Mouse (Mus musculus) heart, postnatal 25 days (tissue): ENCODE results near the gene Rapgef3. TPM values are rescaled to one million over a fixed set of nuclear protein-coding genes. Genes with fewer than 3 reads are reported as not detected.

Experiments
- DNase-seq: peaks from one replicate; pipeline ENCODE4 v3.0.0; 2022; ENCODE audit warnings: low spot score
- intact Hi-C: fragments of 180-260 bp; cut with DNase I; formaldehyde crosslinking; loops from one replicate; pipeline ENCODE4 v1.15.1; 2025
- total RNA-seq, 2 experiments: library from RNA; stranded (reverse); gene quantifications; 2 replicates each; pipeline ENCODE4 v1.2.3; 2021

Rapgef3 gene
- total RNA-seq, 2 experiments from 2014 or later = 20.7 to 26.5 TPM

DNA sequence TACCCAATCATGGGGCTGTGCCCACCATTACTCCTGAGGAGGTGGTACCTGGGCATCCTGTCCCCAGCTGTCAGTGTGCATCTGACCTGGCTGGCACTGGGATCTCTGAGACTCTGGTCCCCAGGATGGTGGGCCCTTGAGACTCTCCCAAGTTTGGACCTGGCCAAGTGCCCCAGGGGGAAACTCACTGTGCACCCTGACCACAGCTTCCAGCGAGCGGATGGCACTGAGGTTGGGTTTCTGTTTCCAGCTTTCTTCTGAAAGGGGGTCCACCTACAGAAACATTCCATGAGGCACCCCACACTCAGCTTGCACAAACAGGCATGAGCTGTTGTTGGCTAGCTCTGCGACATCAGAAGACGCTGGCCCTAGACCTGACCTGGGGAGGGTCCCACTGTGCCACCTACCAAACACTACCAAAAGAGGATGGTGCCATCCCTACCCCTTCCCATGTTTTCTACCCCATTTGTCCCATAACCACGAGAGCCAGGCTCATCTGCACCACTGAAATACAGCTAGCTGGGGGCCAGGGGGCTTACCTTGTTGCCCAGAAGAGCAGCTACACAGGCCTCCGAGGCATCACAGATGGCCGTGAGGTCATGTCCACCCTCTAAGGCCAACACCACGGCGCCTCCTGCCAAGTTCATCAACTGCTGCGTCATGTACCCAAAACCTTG, 27.9 kb upstream of the Rapgef3 start:
- DNase-seq = no peak
- intact Hi-C loops = no loop called here

DNA sequence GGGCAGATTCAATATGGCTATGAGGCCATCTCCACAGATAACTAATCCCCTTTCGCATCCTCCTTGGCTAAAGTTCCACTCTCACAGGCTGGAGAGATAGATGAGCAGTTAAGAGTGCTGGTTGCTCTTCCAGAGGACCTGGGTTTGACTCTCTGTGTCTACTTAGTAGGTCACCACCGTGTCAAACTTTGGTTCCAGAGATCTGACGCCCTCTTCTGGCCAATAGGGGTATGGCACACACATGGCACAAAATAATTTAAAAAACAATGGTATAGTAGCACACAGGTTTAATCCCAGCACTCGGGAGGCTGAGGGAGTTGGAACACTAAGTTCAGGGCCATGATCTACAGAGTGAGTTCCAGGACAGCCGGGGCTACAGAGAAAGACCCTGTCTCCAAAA, 26.5 kb upstream of the Rapgef3 start:
- DNase-seq = no peak
- intact Hi-C loops = loop anchor here (5.0 kb wide), 1 partner anchor 158 kb away; no protein-coding TSS in a partner anchor

DNA sequence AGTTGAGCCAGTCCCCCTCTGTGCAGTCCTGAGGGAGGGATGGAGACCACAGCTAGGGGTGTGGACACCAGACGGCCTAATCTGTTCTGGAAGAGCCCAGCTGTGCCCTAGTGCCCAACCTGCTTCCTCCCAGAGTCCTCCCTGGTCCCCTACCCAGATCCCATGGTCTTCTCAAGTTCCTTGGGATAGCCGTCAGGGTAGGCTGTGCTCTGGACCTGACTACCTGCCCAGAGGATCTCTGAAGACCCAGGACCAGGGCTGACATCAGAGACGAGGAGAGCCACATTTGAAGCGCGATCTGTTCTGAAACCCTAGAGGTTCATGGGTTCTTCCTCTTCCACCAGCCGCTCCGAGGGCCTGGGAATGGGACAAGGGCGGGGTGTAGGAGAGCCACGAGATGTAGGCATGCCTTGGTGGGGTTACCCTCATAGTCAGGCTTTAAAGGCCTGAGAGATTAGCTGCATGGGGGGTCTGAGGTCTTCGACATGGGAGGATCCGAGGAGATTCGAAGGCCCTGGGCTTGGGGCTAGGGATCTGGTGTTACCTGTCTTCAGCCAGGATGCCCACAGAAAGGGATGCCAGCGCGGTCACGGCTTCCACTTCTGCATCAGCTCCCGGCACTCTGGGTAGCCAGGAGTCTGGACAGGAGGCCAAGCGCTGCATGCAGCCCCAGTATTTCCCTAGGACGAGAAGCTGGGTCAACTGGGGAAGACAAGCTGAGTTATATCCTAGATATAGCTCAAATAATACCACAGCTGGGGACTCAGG, 25.8 kb upstream of the Rapgef3 start:
- intact Hi-C loops = loop anchor here (5.0 kb wide), 1 partner anchor 159 kb away; no protein-coding TSS in a partner anchor
- no peak for DNase-seq

DNA sequence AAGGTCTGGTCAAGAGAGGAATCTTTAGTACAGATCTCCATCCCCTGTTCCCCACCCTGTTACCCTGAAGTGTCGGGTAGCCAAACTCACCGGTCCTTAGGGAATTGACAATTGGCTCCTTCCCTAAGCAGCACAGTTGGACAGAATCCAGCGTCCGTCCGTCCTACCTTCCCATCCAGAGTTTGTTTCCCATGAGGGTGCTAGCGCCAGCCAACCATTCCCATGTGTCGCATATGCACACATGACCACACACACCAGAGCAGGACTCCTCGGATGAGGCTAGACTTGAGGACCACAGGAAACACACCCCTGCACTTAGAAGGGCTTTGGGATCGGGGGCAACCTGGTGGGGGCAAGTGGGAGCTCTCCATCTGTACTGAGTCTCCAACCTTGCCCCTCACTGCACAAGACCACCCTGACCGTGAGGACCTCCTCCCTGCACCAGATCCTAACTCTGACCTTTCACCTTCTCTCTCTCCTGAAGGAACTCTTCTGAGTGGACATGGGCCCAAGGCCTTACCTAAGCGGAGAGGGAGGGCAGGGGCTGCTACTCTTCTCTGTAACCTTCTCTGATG, 23.4 kb upstream of the Rapgef3 start:
- intact Hi-C loops = loop anchor here (5.0 kb wide), 1 partner anchor 161 kb away; no protein-coding TSS in a partner anchor
- no peak for DNase-seq

DNA sequence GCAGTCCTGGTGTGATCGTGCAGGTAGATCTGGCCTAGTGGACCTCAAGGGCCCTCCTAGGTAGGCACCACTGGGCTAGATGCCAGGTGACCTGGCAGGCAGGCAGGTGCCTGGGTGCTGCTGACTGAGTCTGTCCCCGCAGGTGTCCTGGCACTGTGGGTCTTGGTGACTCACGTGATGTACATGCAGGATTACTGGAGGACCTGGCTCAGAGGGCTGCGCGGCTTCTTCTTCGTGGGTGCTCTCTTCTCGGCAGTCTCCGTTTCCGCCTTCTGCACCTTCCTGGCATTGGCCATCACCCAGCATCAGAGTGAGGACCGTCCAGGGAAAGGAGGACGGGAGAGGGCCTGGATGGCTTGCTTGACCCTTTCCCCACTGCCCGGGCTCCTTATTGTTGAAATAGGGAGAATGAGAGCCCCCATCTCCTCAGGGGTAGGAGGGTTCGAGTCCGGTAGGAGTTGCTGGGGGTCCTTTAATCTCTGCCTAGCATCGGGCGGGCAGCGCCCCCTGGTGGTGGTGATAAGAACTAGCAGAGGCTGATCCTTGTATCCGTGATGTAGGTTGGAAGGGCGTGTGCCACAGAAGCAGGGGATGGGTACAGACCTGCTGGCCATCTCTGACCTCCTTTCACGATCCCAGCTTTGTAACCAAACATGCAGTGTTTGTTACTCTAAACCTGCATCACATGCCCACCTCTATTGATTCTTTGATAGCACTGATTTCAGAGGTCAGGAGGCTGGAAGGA, 22.2 kb upstream of the Rapgef3 start:
- DNase-seq = no peak
- intact Hi-C loops = loop anchor here (5.0 kb wide), 2 partner anchors 37 to 162 kb away; no protein-coding TSS in a partner anchor

DNA sequence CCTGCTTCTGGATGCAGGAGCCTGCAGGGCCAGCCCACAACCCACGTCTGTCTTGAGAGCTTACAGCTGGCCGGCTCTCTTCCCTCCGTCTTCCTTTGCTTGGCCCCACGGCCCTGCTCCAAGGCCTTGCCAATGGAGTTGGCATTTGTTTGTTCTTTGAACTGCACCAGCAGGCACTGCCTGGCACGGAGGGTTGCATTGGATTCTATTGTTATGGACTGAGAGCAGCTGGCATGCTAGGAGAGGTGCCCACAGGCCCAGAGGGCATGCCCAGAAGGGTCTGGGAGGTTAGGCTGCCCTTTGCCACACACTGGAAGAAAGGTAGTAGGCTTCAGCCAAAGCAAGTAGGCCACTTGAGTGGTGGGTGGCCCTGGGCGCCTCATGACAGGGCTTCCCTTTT, 21.0 kb upstream of the Rapgef3 start:
- no peak for DNase-seq
- intact Hi-C loops = loop anchor here (5.0 kb wide), 1 partner anchor 38 kb away; no protein-coding TSS in a partner anchor

DNA sequence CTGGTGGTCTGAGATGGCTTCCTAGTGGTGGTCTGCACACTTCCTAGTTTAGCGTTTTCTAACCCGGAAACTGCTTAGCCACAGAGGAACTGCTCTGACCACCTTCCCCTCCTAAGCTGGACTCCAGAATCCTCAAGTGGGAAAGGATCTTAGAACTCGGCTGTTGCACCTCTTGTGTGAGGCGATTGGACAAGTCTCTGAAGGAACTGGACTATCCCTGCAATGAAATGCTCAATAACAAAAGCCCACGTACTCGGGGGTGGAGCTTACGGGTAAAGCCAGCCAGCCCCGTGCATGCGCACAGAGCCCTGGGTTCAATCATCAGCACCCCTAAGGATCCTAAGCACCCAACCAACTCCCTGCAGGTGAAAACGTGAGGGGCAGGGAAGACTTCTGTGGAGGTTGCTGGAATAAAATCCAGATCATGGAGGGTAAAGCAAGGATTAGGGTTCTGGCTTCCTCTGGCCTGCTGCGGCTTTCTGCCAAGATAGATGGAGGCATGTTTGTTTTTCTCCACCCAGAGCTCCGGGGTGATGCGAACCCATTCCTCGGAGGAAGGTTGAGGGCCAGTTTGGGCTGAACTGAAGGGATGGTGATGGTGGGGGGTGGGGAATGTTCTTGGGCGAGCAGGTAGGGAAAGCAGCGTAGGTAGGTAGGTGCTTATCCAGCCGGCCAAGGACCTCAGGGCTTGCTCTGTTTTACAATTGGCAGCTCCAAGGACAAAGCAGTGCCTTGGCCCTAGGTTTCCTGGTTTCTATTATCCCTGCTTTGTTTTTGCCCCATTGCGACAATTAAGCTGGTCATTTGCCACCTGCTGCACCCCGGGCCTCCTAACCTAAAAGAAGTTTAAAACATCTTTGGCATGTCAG, 20.3 kb upstream of the Rapgef3 start:
- intact Hi-C loops = loop anchor here (5.0 kb wide), 1 partner anchor 39 kb away; no protein-coding TSS in a partner anchor
- DNase-seq = no peak

DNA sequence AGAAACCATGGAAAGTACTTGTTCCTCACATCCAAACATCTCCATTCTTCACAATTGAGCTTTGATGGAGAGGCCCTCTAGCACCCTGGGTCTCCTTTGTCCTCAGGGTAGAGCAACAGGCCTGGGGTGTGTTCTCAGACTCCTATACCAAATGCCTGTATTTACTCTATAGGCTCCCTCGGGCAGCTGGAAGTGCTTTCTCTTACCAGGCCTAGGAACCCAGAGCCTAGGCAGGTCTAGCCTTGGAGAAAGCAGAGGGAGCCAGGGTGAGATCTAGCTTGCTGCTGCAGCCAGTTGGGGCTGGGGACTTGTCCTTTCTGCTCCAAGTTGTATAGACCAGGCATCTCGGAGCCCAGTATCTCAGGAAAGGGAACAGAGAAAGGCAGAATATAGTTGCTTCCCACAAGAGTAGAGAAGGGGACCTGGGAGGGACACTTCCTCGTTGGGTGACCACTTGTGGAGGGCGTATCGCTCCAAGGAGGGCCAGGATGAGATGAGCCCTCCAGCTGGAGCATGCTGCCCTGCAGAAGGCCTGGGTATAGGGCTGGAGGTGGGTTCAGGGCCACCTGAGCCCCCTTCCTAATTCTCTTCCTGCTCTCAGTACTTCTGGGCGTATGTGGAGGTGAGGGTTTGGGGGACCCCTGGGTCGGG, 19.5 kb upstream of the Rapgef3 start:
- intact Hi-C loops = loop anchor here (5.0 kb wide), 1 partner anchor 40 kb away; no protein-coding TSS in a partner anchor

DNA sequence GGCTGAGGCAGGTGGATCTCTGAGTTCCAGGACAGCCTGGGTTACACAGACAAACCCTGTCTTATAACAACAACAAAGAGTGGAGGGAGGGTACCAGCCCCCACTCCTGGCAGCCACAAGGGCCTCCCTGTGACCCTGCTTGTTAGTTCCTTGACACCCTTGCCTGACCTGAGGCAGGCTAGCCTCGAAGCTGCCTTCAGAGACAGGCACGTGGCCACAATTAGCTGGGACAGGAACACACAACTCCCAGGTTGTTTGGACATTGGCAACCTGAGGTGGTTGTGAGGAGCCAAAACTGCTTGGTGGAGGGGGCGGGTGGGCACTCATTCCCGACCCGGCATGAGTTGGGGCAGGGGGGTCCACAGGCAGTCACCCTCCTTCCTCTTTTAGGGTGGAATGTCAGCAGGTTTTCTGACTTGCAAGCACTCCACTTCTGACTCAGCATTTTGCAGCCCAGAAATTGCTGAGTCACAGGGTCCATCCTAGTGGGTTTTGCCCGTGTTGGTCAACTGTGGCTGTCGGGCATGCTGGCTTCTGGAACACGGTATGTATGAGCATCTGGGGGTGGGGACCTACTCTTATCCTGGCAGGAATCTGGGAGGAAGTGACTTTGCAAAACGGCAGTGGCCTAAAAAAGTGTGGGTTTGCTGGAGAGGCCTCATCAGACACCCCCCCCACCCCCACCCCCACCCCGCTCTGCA, 18.8 kb upstream of the Rapgef3 start:
- DNase-seq = no peak
- intact Hi-C loops = loop anchor here (5.0 kb wide), 1 partner anchor 41 kb away; no protein-coding TSS in a partner anchor

More for the DNA sequence above, 19.5 kb upstream of the Rapgef3 start:
- no peak for DNase-seq

DNA sequence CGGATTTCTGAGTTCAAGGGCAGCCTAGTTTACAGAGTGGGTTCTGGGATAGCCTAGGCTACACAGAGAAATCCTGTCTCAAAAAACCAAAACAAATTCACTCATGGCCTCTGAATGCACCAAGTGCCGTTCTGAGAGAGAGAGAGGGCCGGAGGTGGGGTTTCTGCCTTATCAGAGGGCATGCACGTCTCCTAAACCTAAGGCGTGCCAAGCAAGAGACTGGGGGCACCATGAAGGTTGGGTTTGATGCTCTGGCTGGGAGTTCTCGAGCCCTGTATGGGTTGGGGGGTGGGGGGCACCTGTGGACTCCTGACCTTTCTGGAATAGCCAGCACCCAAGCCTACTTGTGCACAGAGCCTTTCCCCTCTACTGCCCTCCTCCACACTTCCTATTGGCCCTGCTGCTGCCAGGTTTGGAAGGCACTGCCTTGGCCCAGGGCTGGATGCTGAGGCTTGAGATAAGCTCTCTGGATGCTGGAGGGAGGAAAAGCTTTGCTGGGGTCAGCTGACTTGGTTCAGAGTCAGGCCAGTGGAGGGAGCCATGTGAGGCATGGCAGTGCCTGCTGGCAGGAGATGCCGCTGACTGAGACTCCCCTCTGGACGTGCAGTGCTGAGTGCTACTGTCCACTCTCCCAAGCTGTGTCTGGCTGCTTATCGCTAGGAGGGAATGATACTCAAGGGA, 18.1 kb upstream of the Rapgef3 start:
- DNase-seq = peak; percentile 44
- intact Hi-C loops = loop anchor here (5.0 kb wide), 1 partner anchor 41 kb away; no protein-coding TSS in a partner anchor

DNA sequence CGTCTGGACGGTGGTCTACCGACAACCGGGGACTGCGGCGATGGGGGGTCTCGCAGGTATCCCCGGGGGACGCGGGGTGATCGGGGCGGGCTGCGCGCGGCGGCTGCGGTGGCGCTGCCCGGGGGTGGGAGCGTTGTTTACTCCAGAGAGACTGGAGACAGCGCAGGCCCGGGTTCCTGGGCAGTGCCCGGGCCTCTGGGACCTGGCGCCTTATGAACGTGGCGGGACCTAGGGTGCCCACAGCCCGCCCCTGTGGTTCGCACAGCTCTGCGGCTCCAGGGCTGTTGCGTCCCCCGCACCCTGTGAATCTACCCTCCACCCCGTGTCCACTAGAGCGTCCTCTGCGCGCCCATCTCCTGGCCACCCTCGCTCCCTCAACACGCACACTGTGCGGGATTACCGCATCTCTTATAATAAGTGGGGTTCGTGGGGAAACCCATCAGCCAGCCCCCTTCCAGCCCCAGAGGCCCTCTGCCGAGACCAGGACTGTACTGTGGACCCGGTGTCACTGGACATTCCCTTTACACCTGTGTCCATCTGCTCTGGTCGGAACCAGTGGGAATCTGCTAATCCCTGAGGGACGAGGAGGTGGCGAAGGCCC, 16.9 kb upstream of the Rapgef3 start:
- intact Hi-C loops = loop anchor here (1.0 to 5.0 kb wide), 3 partner anchors 43 to 117 kb away; no protein-coding TSS in a partner anchor

DNA sequence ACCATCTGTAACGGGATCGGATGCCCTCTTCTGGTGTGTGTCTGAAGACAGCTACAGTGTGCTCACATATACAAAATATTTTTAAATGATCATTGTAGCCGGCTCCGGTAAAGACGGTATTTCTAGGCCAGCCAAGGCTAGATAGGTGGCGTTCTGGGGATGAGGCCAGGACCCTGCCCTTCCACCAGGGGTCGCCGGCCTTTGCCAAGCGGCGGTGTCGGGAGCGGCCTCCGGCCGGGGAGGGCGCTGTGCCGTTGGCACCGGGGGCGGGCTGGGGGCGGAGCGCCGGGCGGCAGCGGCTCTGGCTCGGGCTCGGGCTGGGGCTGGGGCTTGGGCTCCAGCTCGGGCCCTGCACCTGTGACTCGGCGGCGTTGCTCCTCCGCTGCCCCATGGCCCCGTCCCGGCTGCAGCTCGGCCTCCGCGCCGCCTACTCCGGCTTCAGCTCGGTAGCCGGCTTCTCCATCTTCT, 16.4 kb upstream of the Rapgef3 start:
- intact Hi-C loops = loop anchor here (1.0 to 5.0 kb wide), 2 partner anchors 65 to 117 kb away; no protein-coding TSS in a partner anchor

More for the DNA sequence above, 16.9 kb upstream of the Rapgef3 start:
- no peak for DNase-seq

DNA sequence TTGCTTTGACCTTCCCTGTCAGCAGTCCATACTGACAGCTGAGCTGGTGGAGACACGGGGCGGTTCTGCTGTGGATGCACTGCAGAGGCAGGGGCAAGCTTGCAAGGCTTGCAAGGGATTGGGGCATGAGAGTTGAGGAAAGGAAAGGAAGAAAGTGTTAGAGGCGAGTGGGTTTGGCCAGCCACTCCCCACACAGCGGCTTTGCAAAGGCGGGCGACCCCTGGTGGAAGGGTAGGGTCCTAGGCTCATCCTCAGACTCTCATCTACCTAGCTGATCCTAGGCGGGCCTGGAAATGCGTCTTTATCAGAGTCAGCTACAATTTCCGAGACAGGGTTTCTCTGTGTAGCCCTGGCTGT, 15.0 kb upstream of the Rapgef3 start:
- peak; percentile 55 for DNase-seq
- intact Hi-C loops = loop anchor here (5.0 kb wide), 1 partner anchor 115 kb away; no protein-coding TSS in a partner anchor

More for the DNA sequence above, 16.4 kb upstream of the Rapgef3 start:
- DNase-seq = peak; percentile 76

DNA sequence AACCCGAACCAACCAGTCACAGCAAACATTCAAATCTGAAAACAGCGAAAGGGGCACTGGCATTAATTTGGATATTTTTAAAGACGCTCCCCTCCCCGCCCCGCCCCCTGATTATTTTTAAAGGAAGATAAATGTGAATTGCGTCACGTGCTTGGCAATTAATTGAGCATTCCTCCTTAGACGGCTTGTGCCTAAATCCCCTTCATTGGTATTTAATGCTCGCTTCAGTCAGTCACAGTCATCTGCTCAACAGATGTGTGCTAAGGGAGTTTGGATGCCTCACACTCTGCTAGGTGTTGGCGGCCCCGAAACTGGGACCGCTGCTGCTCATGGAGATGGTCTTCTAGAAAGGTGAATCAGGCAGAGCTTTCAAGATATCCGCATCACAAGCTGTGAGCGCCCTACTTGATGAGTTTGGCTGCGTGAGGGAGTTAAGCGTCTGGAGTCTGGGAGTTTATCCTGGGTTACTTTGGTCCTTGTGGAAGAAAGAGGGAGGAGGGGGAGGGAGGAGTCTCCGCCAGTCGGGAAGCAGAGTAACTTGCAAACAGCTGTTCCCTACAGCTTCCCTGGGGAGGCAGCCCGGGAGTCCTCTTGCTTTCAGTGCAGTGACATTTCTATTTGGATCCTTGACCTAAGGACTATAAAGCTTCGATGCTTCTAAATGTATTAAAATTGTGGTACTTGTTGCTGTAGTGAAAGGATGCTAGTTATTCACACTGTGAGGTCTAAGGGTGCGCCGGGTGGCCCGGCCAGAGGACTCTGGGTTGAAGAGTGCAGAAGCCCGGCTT, 14.4 kb upstream of the Rapgef3 start:
- DNase-seq = no peak
- intact Hi-C loops = loop anchor here (5.0 kb wide), 1 partner anchor 115 kb away; no protein-coding TSS in a partner anchor

DNA sequence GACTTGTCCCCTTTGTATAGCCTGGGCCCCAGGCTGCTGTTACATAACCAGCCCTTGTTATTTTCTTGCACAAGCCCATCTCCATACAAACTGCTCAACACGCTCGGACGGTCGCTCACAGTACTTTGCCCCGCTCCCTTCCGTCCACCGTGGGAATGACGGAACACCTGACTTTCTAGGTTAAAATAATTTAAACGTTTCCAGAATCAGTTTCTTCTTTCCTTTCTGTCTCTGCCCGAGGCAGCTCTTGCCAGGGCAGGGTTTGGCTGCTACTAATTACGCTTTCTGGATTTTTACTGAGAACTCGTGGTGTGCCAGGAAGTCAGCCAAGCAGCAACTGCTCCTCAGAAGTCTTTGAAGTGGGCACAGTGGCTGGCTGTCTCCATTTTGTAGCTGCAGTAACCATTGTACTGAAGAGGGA, 12.8 kb upstream of the Rapgef3 start:
- no peak for DNase-seq
- intact Hi-C loops = loop anchor here (5.0 kb wide), 1 partner anchor 113 kb away; no protein-coding TSS in a partner anchor
